ENCODE assay signal across 24 mouse cellular contexts in genomic region chr9:62096603-62097002, GRCm38 (mm10).
"Had no signal": no experiment of that assay in that cellular context is flagged by ENCODE, and none has a peak within 500 bp of the region (broad histone marks: within the 10 kb centered on the region; RNA-seq: fewer than 3 reads in every experiment).

No protein-coding gene starts in this region.

- H3K27me3 ChIP-seq: heart, embryonic 12.5 days; hindbrain, embryonic 12.5 days; intestine, embryonic 15.5 days; limb, embryonic 12.5 days had no signal

- H3K4me2 ChIP-seq: heart, embryonic 12.5 days; hindbrain, embryonic 12.5 days; hindbrain, embryonic 14.5 days; intestine, embryonic 15.5 days; limb, embryonic 12.5 days had no signal

- H3K36me3 ChIP-seq: heart, embryonic 10.5 days; heart, embryonic 12.5 days; hindbrain, embryonic 10.5 days; hindbrain, embryonic 12.5 days; intestine, embryonic 15.5 days; limb, embryonic 10.5 days; limb, embryonic 12.5 days had no signal

- H3K9me3 ChIP-seq: heart, embryonic 10.5 days; heart, embryonic 12.5 days; hindbrain, embryonic 10.5 days; hindbrain, embryonic 12.5 days; intestine, embryonic 15.5 days; limb, embryonic 10.5 days; limb, embryonic 12.5 days had no signal

- DNase-seq: gastrocnemius, adult 2 months; gastrocnemius, postnatal 10 days; gastrocnemius, postnatal 25 days; heart, adult 18-20 months; heart, postnatal 10 days; heart, postnatal 4 days; kidney, adult 18-20 months; kidney, adult 8-10 months; kidney, postnatal 10 days; kidney, postnatal 36 days had no signal

- ATAC-seq: hindbrain, embryonic 16.5 days; inflammation-experienced regulatory T-cells, adult 6 months; intestine, embryonic 15.5 days; intestine, postnatal 0 days had no signal

- H3K4me3 ChIP-seq: gastrocnemius, adult 2 months; heart, embryonic 10.5 days; heart, embryonic 12.5 days; hindbrain, embryonic 10.5 days; hindbrain, embryonic 12.5 days; intestine, embryonic 15.5 days; layer of hippocampus, adult 2 months; left cerebral cortex, adult 2 months; limb, embryonic 10.5 days; limb, embryonic 12.5 days had no signal

- H3K4me1 ChIP-seq: heart, embryonic 10.5 days; heart, embryonic 12.5 days; hindbrain, embryonic 10.5 days; hindbrain, embryonic 12.5 days; intestine, embryonic 15.5 days; limb, embryonic 10.5 days had no signal

- H3K9ac ChIP-seq: heart, embryonic 12.5 days; hindbrain, embryonic 12.5 days; hindbrain, embryonic 14.5 days; intestine, embryonic 15.5 days; limb, embryonic 12.5 days; liver, embryonic 14.5 days had no signal

- H3K27ac ChIP-seq: gastrocnemius, adult 2 months; heart, embryonic 10.5 days; hindbrain, embryonic 10.5 days; hindbrain, embryonic 12.5 days; hindbrain, embryonic 14.5 days; intestine, embryonic 15.5 days; layer of hippocampus, adult 2 months; left cerebral cortex, adult 2 months; limb, embryonic 10.5 days; limb, embryonic 12.5 days; liver, embryonic 14.5 days had no signal
